Mouse (Mus musculus) G1E (cell line): ENCODE measurements around the gene Tmco4.

Experiments
- CTCF ChIP-seq: IDR thresholded peaks from 2 replicates; pipeline ENCODE4 v1.5.1; 2012; ENCODE audit warnings: low read depth, low read length, inconsistent platforms, mixed read lengths
- GATA1 ChIP-seq: IDR thresholded peaks from 2 replicates; pipeline ENCODE4 v1.6.1; 2012; ENCODE audit warnings: borderline replicate concordance, low read length, inconsistent platforms, mixed read lengths
- GATA2 ChIP-seq: IDR thresholded peaks from 2 replicates; pipeline ENCODE4 v1.6.1; 2012; ENCODE audit warnings: low read depth, low read length, inconsistent platforms, borderline replicate concordance
- POLR2AphosphoS5 ChIP-seq: IDR thresholded peaks from 2 replicates; pipeline ENCODE4 v1.6.1; 2012; ENCODE audit warnings: low read depth, low read length, inconsistent platforms; ENCODE audit not compliant: insufficient replicate concordance
- TAL1 ChIP-seq: conservative IDR thresholded peaks from 2 replicates; pipeline ENCODE4 v1.6.1; 2012; ENCODE audit warnings: low read depth, low read length, inconsistent platforms, mixed read lengths

- TF ChIP-seq GATA1: no peak
- no peak for TF ChIP-seq CTCF
- TF ChIP-seq POLR2AphosphoS5: no peak
- no peak for TF ChIP-seq GATA2
- TF ChIP-seq TAL1: no peak
These were observed 5.2 kb upstream of the Tmco4 start for GRCm38 (mm10) chr4:138967485-138967884.
